Mouse (Mus musculus): ENCODE measurements around the gene Aknad1.

The Aknad1 gene

DNA sequence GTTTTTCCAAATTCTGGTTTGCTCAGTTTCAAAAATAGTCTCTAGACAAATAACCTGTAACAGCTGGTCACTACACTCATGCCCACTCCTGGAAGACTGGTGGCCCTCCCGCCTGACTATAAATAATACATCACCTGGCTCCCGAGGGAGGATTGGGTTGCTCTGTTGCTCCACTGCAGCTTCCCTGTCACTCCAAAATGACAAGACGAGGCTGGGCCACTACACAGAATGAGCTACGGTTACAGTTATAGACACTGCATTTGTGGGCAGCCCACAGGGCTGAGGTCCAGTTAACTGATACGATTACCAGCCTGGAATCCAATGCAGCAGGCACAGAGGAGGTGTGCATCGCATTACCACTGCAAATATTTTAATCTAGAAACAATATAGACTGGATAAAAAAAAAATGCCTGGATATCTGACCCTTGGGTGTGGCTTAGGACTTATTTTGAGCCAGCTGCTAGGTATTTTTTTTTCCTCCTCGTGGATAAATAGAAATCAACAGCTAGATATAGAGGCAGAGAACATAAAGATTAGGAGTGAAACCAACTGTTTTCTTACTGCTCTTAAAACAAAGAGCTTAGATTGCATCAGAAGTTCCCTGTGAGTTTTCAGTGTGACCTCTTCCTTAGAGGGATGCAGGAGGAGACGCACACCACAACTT, at the start of gene Aknad1:
Gene Aknad1, plus strand, starts transcription at position 614 of the 664 bp plus-strand sequence.
- DNase-seq, result no peak

DNA sequence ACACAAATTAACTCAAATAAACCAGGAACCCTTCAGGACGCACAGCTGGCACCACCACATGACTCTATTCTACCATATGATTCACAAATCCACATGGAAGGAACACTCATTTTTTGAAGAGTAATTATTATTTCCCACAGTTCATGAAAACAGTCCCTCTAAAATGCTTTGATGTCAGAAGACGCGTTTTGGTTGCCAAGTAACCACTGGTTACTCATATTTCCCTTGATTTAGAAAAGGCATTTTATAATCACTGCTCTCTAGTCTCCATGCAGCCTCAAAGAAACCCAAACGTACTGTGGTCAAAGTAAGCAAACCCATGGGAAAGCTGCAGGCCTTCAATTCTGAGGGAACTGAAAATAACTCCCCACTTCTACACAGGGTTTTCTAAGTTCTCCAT, 49.5 kb upstream of the Aknad1 start:
- DNase-seq, result peak; percentile 9

DNA sequence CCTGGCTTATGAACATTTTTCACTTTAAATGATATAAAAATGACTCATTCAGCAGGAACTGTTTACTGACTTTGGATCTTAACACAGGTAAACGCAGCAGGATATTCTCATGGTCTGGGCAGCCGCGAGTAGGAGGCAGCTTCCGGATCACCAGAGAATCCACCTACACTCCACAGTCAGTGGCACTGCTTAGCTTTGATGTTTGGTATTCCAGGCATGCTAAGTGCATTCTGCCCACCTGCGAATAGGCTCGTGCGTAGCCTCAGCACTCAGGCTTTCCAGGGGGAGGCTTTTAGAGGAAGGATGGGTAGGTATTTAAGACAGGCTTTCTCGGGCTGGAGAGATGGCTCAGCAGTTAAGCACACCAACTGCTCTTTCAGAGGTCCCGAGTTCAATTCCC, 45.1 kb upstream of the Aknad1 start:
- peak; percentile 15 for DNase-seq

DNA sequence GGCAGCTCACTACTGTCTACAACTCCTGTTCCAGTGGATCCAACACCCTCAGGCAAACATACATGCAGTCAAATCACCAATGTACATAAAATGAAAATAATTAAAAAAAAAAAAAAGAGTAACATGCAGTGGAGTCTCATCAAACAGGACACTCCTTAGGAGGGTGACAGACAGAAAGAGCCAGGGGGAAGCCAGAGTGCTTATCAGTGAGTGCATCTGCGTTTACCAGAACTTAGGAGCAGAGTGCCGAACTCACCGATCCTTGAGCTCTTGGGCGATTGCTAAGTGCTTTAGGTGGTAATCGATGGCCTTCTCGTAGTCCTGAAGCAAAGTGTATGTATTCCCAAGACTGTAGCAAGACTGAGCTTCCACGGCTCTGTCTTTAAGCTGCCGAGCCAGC, 40.8 kb upstream of the Aknad1 start:
- DNase-seq, result no peak

DNA sequence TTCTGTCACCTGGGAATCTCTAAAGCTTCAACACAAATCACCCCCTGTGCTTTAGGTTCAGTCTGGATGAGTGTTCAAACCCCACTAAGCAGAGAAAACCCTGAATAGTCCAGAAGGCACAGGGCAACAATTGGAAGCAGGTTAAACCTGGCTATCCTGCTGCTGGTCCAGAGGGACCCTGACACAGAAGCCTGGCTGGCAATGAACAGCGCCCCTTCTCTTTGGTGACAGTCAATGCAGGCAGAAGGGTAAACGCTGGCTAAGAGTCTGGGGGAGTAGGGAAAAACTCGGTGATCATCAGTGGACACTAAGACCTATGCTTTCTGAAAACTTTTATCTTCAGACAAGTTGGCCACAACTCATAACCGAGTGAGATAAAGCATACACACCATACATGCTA, 39.7 kb upstream of the Aknad1 start:
- no peak for DNase-seq

DNA sequence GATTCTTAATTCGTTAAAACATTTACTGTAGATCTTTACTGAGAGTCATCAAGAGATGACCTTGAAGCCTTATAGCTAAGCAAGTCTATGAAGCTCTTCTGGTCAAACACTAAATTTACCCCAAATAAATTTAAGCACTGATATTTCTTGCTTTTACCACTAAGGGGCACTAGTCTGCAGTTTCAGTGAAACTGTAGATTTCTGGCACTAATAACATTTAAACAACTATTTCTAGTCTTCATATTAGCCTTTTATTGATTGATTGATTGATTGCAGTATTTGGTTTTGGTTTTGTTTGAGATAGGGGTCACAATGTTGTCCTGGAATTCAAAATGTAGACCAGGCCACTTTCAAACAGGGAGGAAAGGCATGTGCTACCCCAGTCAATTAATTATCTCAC, 38.2 kb upstream of the Aknad1 start:
- DNase-seq, result no peak

DNA sequence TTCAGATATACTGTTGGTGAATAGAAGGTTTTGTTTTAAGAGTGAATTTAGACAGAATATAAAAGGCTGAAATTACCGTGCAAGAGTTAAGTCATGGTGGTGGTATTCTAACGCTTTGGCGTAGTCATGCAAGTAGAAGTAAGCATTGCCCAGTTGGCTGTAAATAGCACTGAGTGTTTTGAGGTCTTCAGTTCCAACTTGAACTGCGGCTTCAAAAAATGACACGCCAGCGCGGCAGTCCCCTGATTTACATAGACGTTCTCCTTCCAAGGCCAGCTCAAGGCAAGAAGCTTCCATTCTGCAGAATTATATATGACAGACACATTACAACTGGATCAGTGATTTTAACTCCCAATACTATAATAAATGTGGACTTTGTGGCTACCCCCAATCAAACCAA, 36.7 kb upstream of the Aknad1 start:
- DNase-seq, result no peak

DNA sequence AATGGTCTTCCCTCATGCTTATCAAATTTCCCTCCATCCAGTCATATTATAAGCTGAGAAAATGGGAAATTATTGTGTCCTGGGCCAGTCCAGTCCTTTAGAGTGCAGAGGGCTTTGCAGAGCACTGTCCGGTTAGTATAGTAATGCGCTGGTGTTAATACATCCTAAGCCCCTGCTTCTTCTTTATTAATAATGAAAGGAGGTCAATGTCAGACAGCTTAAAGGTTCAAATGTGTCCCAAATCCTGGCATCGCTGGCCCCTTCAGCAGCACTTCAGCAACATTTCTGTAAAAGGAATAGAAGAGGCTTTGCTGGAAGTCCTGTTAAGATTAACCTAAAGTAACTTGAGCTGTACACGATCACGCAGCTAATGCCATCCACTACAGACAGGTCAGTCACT, 28.2 kb upstream of the Aknad1 start:
- DNase-seq, result no peak

DNA sequence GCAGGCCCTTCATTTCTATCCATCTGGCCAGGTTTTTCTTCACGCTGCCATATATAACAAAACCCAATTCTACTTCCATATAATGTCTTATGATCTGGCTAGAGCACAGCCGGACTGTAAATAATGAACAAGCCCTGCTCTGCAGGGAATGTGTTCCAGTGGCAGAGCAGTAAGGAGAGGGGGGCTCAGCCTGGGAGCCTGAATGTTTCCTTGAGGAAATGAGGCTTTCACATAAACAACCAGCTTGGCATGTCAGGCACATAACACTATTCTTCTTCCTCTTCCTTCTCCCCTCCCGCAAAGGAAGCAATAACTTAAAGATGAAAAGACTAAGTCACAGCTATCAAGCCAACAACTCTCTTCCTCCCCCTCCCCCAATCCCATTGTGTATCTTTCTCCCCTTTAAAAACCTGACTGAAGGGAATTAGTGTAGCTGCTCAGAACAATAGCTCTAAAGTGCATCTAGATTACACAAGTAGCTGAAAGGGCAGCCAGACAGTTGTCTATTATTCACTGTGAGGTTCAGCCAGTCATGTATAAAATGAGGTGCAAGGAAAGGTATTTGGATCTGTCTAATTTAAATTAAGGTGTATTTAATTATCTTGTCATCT, 26.3 kb upstream of the Aknad1 start:
- no peak for DNase-seq

DNA sequence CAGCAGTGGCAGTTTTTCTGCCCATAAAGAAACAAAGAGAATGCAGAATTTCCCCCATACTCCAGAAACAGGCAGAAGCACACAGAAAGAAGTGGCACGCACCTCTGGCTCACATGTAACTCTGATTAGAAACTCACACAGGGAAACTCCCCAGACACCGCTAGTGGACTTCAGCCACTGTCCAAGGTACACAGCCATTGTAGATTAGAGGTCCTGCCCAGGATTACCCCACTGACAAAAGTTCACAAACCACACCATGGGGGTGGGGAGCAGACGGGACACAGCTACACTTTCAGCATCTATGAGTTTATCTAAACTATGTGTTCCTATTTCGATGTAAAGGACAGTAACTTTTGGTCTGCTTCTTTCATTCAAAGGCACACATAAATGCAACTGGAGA, 24.6 kb upstream of the Aknad1 start:
- no peak for DNase-seq

DNA sequence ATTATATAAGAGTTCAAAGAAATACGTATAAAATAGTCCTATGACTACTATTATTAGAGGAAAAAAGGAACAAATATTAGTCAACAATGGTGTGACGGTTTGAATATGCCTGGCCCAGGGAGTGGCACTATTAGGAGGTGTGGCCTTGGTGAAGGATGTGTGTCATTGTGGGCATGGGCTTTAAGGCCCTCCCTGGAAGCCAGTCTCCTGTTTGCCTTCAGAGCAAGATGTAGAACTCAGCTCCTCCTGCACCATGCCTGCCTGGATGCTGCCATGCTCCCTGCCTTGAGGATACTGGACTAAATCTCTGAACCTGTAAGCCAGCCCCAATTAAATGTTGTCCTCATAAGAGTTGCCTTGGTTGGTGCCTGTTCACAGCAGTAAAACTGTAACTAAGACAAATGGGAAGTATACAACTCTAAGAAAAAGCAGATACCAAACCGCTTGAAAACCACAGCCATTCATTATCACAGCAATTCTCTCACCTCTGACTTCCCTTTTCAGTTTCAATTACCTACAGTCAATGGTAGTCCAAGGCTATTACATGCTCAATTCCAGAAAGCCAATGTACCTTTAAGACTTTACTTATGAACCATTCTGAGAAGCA, 21.5 kb upstream of the Aknad1 start:
- DNase-seq, result no peak

DNA sequence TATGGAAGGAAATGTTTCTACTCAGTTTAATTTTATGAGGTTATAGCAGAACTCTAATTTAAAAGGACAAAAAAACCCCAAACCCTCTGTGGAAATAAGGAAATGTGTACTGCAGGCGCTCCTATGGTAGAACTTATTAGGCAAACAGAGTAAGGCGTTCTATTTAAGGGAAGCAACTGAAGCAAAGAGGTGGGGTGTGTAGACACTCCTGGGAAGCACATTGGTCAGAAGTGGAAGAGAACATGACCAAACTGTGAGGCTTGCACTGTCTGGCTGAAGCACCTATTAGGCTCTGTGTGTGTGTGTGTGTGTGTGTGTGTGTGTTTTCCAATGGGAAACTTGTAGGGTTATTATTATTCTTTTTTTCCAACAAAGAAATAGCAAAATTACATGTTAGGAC, 20.1 kb upstream of the Aknad1 start:
- DNase-seq, result no peak

DNA sequence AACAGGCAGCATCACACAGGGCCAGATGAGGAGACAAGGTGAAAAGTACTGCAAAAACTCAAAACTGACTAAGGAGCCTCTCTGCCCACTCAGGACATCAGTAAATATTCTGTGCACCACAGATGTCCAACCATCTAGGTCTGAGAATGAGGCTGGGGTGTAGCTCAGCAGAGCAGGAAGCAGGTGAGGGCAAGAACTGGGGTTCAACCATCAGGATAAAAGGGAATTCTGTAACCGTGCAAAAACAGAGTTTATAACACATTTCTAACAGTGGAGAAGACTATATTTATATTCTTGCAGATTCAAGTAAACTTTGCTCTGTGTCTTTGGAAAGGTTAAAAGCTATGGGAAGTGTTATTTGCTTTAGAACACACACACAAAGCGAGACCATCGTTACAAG, 19.7 kb upstream of the Aknad1 start:
- DNase-seq, result no peak

DNA sequence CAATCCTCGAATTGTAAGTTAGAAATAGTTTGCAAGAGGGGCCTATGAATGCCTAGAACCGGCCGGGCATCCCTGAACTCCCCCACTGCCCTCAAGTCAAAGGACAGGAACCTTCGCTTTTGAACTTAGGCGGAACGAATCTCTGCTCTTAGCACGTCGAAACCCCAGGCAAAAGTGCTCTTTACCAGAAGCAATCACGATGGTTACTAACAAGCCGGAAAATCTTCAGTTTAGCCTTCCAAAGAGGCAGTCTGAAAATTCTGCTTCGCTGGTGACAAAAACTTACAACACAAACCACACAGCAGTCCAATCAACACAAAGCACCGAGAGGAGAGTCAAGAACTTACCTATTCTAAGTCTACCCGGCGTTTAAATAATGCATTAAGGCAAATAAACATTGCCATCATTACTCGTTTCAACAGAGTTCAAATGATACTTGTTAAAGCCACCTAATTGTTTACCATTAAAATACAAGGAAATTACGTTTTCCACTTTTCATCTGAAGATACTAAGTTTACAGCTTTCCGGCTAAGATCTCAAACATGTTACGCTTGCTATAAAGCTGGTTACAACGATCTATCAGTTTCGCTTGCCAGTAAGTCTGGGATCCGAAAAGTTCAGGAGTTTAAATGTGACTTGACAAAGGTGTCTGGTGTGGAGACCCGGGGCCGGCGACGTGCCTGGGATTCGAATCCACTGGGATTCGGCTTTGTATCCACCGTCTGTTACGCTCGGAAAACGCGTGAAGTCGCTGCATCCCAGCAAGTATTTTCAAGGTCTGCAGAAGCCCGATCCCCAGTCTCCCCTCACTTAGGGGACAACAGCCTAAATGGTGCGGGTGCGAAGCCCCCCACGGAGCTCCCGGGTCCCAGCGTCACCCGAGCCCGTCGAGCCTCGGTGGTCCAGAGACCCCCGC, 18.1 kb upstream of the Aknad1 start:
- DNase-seq, result peak; percentile 15

DNA sequence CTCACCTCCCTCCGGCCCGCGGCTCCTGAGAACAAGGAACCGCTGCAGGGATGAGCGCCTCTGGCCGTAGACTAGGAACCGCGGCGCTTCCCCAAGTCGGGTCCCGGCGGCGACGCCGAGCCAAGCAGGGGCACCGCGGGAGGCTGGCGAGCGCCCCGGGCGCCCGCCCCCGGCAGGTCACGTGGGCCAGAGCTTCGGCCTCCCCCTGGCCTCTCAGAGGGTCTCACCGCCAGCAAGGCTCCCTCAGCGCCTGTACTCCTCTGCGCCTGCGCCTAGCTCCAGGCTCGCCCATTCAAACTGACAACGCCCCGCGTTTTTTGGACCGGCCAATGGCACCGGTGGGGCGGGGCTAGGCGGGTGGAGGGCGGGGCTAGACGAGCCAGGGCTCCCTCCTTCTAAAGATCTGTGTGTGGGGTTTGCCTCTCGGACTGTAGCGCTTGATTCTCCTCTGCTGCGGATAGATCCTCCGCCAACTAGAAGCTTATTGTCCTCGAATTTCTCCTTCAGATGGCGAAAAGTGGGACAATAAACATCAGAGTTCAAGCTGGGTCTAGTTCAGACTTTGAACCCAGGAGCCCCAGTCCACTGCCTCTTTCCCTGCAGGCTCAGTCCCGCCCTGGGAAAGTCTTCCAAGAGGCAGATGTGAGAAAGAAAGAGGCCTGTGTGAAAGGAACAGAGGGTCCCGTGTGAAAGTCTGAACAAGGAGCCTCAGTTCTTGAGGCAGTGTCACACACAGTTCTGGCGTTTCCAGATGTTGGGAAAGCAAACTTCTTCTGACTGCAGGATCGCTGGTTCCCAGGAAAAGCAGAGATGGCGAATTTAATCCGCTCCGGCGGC, 17.2 kb upstream of the Aknad1 start, which contains the start of gene Gpsm2:
Gene Gpsm2, minus strand, starts transcription at position 274 of the 837 bp plus-strand sequence.
- peak; percentile 95 for DNase-seq

DNA sequence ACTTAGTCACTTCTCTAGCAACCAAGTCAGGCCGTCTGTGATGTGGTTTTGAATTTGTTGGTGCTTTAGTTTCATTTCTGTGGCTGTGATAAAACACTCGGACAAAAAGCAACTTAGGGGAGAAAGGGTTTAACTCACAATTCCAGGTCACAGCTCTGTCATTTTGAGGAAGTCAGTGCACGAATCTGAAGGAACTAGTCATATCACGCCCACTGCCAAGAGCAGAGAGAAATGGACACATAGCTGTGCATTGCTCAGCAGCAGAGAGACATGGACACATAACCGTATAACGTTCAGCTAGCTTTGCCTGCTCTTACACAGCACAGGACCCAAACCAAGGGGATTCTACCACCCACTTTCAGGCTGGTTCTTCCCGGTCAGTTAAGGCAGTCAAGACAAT, 13.0 kb upstream of the Aknad1 start:
- no peak for DNase-seq

DNA sequence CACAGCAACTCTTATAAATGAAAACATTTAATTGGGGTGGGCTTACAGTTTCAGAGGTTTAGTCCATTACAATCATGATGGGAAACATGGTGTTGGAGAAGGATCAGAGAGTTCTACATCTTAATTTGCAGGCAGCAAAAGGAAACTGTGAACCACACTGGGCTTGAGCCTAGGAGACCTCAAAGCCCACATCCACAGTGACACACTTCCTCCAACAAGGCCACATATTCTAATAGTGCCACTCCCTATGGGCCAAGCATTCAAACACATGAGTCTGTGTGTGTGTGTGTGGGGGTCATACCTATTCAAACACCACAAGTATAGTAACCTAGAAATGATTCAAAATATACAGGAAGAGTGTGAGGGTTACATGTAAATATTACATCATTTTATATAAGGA, 12.1 kb upstream of the Aknad1 start:
- DNase-seq, result no peak

DNA sequence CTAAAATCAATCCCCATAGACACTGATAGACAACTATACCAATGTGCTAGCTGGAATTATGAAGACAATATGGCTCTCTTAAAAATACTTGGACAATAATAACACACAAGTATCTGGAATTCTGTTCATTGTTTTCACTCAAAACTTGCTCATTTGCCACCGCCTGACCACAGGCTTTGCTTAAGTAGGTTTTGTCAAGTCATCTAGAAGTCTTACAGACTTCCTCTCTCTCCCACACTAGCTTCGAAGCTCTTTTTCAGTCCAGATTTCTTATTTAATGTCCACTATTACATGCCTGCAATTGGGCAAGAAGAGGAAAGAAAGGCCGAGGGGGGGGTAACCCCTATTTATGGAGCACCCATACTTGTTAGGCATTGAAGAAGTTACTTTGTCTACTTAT, 11.7 kb upstream of the Aknad1 start:
- DNase-seq, result no peak

DNA sequence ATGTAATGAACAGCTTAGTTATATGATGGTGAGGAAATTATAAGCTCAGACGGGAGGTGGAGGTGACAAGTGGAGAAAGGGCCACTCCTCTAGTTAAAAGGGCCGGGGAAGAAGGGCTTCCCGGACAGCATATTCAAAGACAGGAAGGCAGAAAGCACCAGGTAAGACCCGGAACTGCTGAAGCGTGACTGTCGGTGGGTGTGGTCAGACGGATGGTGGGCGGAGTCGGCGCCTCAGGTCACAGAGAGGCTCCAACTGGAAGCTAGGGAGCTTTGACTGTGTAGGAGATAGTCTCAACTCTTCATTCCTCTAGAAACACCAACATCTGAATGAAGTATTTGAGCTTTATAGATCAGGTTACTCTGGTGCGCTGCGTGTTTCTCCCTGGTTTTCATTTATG, 9.1 kb upstream of the Aknad1 start:
- no peak for DNase-seq

DNA sequence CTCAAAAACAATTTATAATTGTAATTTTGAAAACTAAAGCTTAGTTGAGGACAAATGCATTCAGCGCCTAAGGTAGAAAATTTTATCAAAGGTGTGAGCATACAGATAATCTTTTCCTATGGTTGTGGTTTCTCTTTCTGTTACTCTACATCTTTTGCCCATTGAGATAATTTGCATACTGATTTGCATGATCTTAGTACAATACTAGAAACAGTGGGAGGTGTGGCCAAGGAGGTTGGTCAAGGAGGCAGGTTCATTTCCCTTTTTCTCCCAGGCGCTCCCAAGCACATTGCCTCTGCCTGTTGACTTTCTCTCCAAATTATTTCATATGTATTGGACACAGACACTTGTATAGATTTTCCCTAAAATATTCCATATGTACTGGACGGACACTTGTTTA, 1.7 kb upstream of the Aknad1 start:
- DNase-seq, result no peak

DNA sequence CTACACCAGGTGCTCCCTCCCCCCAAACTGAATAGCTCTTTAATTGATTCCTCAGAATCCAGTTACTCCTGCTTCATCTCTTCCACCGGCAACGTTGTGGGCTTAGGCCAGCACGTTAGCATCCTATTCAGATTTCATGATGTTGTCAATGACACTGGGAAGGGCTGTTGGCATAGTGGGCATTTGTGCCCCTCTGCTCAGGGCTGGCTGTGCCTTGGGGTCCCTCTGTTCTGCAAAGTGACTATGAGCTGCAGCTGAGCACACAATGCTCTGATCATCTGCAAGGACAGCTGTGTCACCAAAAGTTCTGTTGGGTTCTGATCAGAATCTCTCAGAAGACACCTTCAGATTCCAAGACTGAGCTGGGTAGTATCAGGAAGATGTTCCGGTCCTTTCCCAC, 4.6 kb downstream of the Aknad1 start:
- no peak for DNase-seq

DNA sequence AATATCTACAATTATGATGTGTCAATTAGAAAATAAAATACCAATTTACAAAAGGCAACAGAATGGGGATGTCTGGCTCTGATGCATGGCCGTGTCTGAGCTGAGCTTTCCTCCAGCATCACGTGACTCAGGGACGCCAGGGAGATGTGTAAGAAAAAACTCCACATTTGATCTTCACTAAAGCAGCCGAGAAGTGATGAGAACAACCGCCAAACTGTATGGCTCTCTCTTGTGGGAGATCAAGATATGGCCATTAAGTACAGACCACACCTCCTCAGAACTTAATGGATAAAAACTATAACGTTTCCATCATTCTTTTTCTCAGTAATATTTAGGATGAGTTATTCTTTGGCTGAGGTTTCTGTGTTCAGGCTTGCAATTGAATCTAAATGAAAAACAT, 11.6 kb downstream of the Aknad1 start:
- no peak for DNase-seq

DNA sequence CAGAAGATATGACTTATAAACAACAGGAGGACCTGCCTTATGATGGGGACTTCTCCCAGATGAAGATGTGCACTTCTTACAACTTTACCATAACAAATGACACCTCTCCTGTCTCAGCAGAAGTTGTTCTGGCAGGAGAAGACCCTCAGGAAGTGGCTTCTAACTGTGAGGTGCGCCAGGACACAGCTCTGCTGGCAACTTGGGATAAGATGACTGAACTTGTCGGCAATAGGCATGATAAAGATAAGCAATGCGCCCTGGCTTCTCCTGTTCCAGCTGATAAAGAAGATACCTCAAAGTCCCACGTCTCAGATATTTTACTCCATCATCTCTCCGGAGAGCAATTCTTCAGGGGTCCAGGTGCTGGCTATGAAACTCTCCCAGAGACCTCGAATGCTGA, 12.2 kb downstream of the Aknad1 start:
- no peak for DNase-seq

All from layer of hippocampus, adult 9-11 months (tissue).